Mouse (Mus musculus): ENCODE results near the gene Mphosph8. TPM values are rescaled to one million over a fixed set of nuclear protein-coding genes. Genes with fewer than 3 reads are reported as not detected.

Mphosph8 gene
- polyA plus RNA-seq, 1 experiment from 2014 or later, result 41.2 TPM

GRCm38 (mm10) chr14:56740175-56740574 lies 72.1 kb downstream of the Mphosph8 start:
- H3K27me3 ChIP-seq (ENCODE audit: control insufficient read depth, insufficient read depth, low read length), result no peaks in the 10 kb centered on the region
- H3K36me3 ChIP-seq (ENCODE audit: control insufficient read depth, insufficient read depth, low read length), result peaks cover 22% of the 10 kb centered on the region
- no peak overlapping the region for H3K4me2 ChIP-seq (replicated peaks; ENCODE audit: low read depth, low read length)
- no peaks in the 10 kb centered on the region for H3K4me1 ChIP-seq (ENCODE audit: control insufficient read depth, insufficient read depth, low read length)
- ATAC-seq (ENCODE audit: low FRiP score, low TSS enrichment), result no peak
- no peaks in the 10 kb centered on the region for H3K9me3 ChIP-seq (ENCODE audit: control insufficient read depth, low read length)
- no peak overlapping the region for H3K9ac ChIP-seq (ENCODE audit: low read depth, low read length)
- WGBS, result 98% methylated on average over 1 of the region's 1 CpGs
- no peak overlapping the region for H3K4me3 ChIP-seq (ENCODE audit: low read length)
- H3K27ac ChIP-seq (ENCODE audit: low read depth, low read length), result no peak overlapping the region

Other genes with a start within 250 kb of the Mphosph8 start
- gene Cenpj, start 92.8 kb upstream of the Mphosph8 start, polyA plus RNA-seq (2014; fragmentation: Nextera tagmentation; extraction: Ambion mirVana), result 8.5 and 14.3 TPM in 2 replicates
- 5.7 and 7.7 TPM in 2 replicates for gene Parp4, start 92.6 kb upstream of the Mphosph8 start, polyA plus RNA-seq (2014; fragmentation: Nextera tagmentation; extraction: Ambion mirVana)
- gene Pspc1, start 110.1 kb downstream of the Mphosph8 start, polyA plus RNA-seq (2014; fragmentation: Nextera tagmentation; extraction: Ambion mirVana), result 46.7 and 47.7 TPM in 2 replicates
- gene Zmym5, start 143.5 kb downstream of the Mphosph8 start, polyA plus RNA-seq (2014; fragmentation: Nextera tagmentation; extraction: Ambion mirVana), result 27.4 and 31.5 TPM in 2 replicates
- 37.1 and 50.5 TPM in 2 replicates for gene Zmym2, start 218.4 kb downstream of the Mphosph8 start, polyA plus RNA-seq (2014; fragmentation: Nextera tagmentation; extraction: Ambion mirVana)